Mouse (Mus musculus) neural tube, embryonic 11.5 days (tissue): ENCODE data around the gene Afdn. TPM values are rescaled to one million over a fixed set of nuclear protein-coding genes. Genes with fewer than 3 reads are reported as not detected.

Source experiments
- ATAC-seq: fragments of 200-750 bp; cut with Nextera tagmentation; 2 replicates; pipeline ENCODE4 v1.8.0; 2017; ENCODE audit warnings: moderate number of reproducible peaks, mild to moderate bottlenecking, moderate TSS enrichment, moderate library complexity; ENCODE audit not compliant: insufficient read depth, low FRiP score, low TSS enrichment
- DNase-seq: peaks from one replicate; pipeline ENCODE4 v3.0.0-alpha.2; 2015; ENCODE audit warnings: low spot score
- H3K27ac ChIP-seq: fragments of 300-500 bp; sonication (generic); 2 replicates; pipeline ENCODE4 v1.5.1; 2014; ENCODE audit warnings: low read depth, mild to moderate bottlenecking, low read length
- H3K27me3 ChIP-seq: fragments of 300-500 bp; sonication (generic); 2 replicates; pipeline ENCODE4 v1.6.1; 2014; ENCODE audit warnings: mild to moderate bottlenecking, low read length, mixed read lengths; ENCODE audit not compliant: control insufficient read depth, insufficient read depth
- H3K36me3 ChIP-seq: fragments of 300-500 bp; sonication (generic); 2 replicates; pipeline ENCODE4 v1.6.1; 2014; ENCODE audit warnings: mild to moderate bottlenecking, low read length, moderate library complexity, mixed read lengths; ENCODE audit not compliant: control insufficient read depth, insufficient read depth
- H3K4me1 ChIP-seq: fragments of 300-500 bp; sonication (generic); 2 replicates; pipeline ENCODE4 v1.6.1; 2014; ENCODE audit warnings: low read length, mixed read lengths; ENCODE audit not compliant: control insufficient read depth, insufficient read depth
- H3K4me2 ChIP-seq: fragments of 300-500 bp; sonication (generic); 2 replicates; pipeline ENCODE4 v1.6.1; 2014; ENCODE audit warnings: low read depth, mild to moderate bottlenecking, moderate library complexity
- H3K4me3 ChIP-seq: fragments of 300-500 bp; sonication (generic); 2 replicates; pipeline ENCODE4 v1.5.1; 2014; ENCODE audit warnings: low read depth, low read length
- H3K9ac ChIP-seq: fragments of 300-500 bp; sonication (generic); 2 replicates; pipeline ENCODE4 v1.6.1; 2014; ENCODE audit warnings: mild to moderate bottlenecking, low read length
- H3K9me3 ChIP-seq: fragments of 300-500 bp; sonication (generic); 2 replicates; pipeline ENCODE4 v1.6.1; 2016; ENCODE audit warnings: low read length; ENCODE audit not compliant: control insufficient read depth
- WGBS: fragments of 180-500 bp; shearing (Covaris S2); extraction: QIAGEN DNeasy Blood & Tissue Kit; methylation state at CpG from one replicate; pipeline ENCODE4 v1.1.7; 2014; 5-methylcytosine and 5-hydroxymethylcytosine counted together
- polyA plus RNA-seq: library from polyadenylated mRNA; unstranded; fragments of >200 nt; fragmentation: Nextera tagmentation; extraction: Ambion mirVana; gene quantifications from 2 replicates; pipeline ENCODE4 v1.2.1, GENCODE M21; 2014

Gene Afdn
- polyA plus RNA-seq: 90.1 and 95.5 TPM in 2 replicates

DNA sequence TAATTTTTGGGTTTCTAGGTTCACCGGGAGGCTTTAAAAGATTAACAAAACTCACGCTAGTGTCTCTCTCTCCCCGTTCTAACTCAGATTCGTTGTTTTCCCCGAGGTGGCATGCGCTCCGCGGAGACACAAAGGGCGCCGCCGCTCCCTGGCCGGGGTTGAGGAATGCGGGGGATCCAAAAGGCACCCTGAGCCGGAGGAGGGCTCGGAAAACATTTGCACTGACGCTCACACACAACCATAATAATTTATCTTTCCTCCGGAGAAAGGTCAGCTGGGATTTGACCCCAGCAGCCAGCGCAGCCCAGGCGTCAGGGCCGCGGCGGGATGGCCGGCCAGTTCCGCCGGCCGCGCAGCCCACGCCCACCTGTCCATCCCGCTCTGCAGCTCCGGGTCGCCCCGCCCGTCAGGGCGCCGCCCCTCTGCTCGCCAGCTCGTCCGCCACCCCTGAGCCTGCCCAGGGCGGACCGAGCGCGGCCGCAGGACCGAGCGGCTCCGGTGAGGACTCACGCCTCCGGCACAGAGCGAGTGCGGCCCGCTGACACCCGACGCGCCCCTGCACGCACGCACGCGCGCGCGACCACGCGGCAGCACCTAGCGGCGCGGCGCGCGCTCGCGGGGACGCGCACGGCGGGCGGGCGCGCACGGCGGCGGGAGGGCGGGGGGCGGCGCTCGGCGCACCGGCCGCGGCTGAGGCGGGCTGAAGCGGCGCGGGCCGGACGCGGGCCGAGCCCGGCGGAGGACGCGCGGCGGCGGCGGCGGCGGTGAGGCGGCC, at the start of gene Afdn:
Afdn (plus strand) TSS at position 687 of the 775 bp plus-strand sequence.
- Histone ChIP-seq H3K36me3 (no peaks in the 10 kb centered on the region; the same call in 1 of the 2 replicates), H3K27ac (peak within 1 kb of the TSS; percentile 92), H3K9me3 (no peaks in the 10 kb centered on the region), H3K27me3 (no peaks in the 10 kb centered on the region), H3K4me1 (peaks cover 4% of the 10 kb centered on the region; the same call in 1 of the 2 replicates), H3K4me2 (peak within 1 kb of the TSS; percentile 100), H3K4me3 (peak within 1 kb of the TSS; percentile 99), H3K9ac (peak within 1 kb of the TSS; percentile 89)
- peak; percentile 91 for DNase-seq
- ATAC-seq: peak; percentile 89
- under 1% methylated on average over 62 of the region's 108 CpGs for WGBS

DNA sequence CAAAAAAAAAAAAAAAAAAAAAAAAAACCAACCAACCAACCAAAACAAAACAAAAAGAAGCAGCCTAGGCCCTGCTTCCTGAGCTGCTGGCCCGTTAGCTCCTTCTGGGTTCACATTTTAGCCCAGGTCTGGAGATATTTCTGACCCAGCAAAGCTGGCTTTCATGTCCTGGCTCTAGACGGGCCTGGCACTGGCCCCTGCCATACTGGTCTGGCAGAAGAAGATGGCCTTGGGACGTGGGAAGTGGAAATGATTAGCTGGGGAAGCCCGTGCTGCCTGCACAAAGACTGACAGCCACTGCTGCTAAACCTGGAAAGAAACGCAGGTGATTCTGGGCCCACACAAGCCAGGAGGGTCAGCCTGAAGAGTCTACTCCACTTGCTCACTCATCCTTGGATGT, 49.2 kb upstream of the Afdn start:
- H3K27me3 ChIP-seq: no peaks in the 10 kb centered on the region
- DNase-seq (no peak), ATAC-seq (no peak)
- no peaks in the 10 kb centered on the region for H3K4me1 ChIP-seq
- H3K9ac ChIP-seq: no peak overlapping the region
- 82% methylated on average over 5 of the region's 5 CpGs for WGBS
- H3K9me3 ChIP-seq: no peaks in the 10 kb centered on the region
- no peak overlapping the region for H3K4me3 ChIP-seq
- no peak overlapping the region for H3K4me2 ChIP-seq
- H3K27ac ChIP-seq: no peak overlapping the region
- H3K36me3 ChIP-seq: no peaks in the 10 kb centered on the region

DNA sequence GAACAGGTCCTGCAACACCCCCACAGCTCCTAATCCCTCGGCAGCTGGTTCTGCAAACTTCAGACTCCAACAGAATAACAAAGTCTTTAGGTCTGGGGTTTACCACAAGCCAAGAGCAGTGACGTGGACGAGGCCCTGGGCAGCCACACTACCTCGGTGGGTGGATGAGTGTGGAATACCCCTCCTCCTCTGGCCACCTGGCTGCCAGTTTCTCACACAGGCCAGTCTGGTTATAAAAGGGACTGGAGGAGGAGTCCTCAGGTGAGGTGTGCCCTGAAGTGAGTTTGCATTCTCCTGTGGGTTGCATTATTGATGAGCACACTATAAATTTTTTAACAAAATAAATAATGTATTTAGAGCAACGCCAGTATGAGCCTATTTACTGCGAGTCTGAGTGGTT, 48.2 kb upstream of the Afdn start:
- 81% methylated on average over 6 of the region's 6 CpGs for WGBS
- Histone ChIP-seq H3K36me3 (no peaks in the 10 kb centered on the region), H3K27me3 (no peaks in the 10 kb centered on the region), H3K9ac (no peak overlapping the region), H3K4me1 (no peaks in the 10 kb centered on the region), H3K4me2 (no peak overlapping the region), H3K9me3 (no peaks in the 10 kb centered on the region), H3K27ac (no peak overlapping the region), H3K4me3 (no peak overlapping the region)
- ATAC-seq: no peak
- DNase-seq: no peak

- 90% methylated on average over 3 of the region's 3 CpGs for WGBS
- no peak overlapping the region for H3K4me3 ChIP-seq
- H3K36me3 ChIP-seq: no peaks in the 10 kb centered on the region
- DNase-seq (no peak), ATAC-seq (no peak)
- no peak overlapping the region for H3K9ac ChIP-seq
- H3K4me1 ChIP-seq: no peaks in the 10 kb centered on the region
- H3K9me3 ChIP-seq: no peaks in the 10 kb centered on the region
- no peak overlapping the region for H3K27ac ChIP-seq
- H3K4me2 ChIP-seq: no peak overlapping the region
- no peaks in the 10 kb centered on the region for H3K27me3 ChIP-seq
These were observed 47.8 kb upstream of the Afdn start for GRCm38 (mm10) chr17:13712518-13712917.

GRCm38 (mm10) chr17:13714128-13714527, 46.2 kb upstream of the Afdn start:
- Histone ChIP-seq H3K4me3 (no peak overlapping the region), H3K4me2 (no peak overlapping the region), H3K27me3 (no peaks in the 10 kb centered on the region), H3K9me3 (no peaks in the 10 kb centered on the region), H3K4me1 (no peaks in the 10 kb centered on the region), H3K27ac (no peak overlapping the region), H3K9ac (no peak overlapping the region), H3K36me3 (no peaks in the 10 kb centered on the region)
- ATAC-seq (no peak), DNase-seq (no peak)
- 92% methylated on average over 4 of the region's 4 CpGs for WGBS

GRCm38 (mm10) chr17:13714654-13715053, 45.7 kb upstream of the Afdn start:
- H3K9ac ChIP-seq: no peak overlapping the region
- H3K4me2 ChIP-seq: no peak overlapping the region
- no peak overlapping the region for H3K4me3 ChIP-seq
- H3K9me3 ChIP-seq: no peaks in the 10 kb centered on the region
- DNase-seq (no peak), ATAC-seq (no peak)
- H3K27ac ChIP-seq: no peak overlapping the region
- 72% methylated on average over 4 of the region's 4 CpGs for WGBS
- H3K36me3 ChIP-seq: no peaks in the 10 kb centered on the region
- H3K27me3 ChIP-seq: no peaks in the 10 kb centered on the region
- H3K4me1 ChIP-seq: no peaks in the 10 kb centered on the region

- Histone ChIP-seq H3K36me3 (no peaks in the 10 kb centered on the region), H3K4me1 (no peaks in the 10 kb centered on the region), H3K27ac (no peak overlapping the region), H3K9ac (no peak overlapping the region), H3K27me3 (no peaks in the 10 kb centered on the region), H3K4me2 (no peak overlapping the region), H3K4me3 (no peak overlapping the region), H3K9me3 (no peaks in the 10 kb centered on the region)
- 81% methylated on average over 9 of the region's 9 CpGs for WGBS
- no peak for DNase-seq
- no peak for ATAC-seq
These were observed 44.8 kb upstream of the Afdn start for GRCm38 (mm10) chr17:13715511-13715910.

GRCm38 (mm10) chr17:13716336-13716735, 44.0 kb upstream of the Afdn start:
- no peak overlapping the region for H3K9ac ChIP-seq
- ATAC-seq: no peak
- no peak for DNase-seq
- no peak overlapping the region for H3K4me3 ChIP-seq
- H3K36me3 ChIP-seq: no peaks in the 10 kb centered on the region
- H3K4me1 ChIP-seq: no peaks in the 10 kb centered on the region
- H3K27ac ChIP-seq: no peak overlapping the region
- H3K4me2 ChIP-seq: no peak overlapping the region
- 87% methylated on average over 6 of the region's 6 CpGs for WGBS
- no peaks in the 10 kb centered on the region for H3K27me3 ChIP-seq
- H3K9me3 ChIP-seq: no peaks in the 10 kb centered on the region

DNA sequence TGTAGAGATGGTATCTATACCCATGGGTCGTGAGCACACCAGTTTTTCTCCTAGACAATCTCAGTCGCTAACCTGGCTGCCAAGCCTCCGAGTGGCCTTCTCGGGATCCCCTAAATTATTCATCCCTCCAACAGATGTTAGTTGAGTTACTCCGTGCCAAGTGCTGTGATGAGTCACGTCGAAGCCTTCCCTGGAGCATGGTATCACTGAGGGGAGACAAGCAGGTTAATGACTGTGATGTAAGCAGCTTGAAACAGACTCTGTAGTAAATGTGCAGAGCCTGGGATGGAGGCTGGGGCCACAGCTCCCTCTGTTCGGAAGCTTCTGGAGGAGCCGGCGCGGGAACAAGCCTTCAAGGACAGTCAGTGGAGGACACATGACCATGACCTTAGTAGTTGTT, 42.9 kb upstream of the Afdn start:
- WGBS: 93% methylated on average over 11 of the region's 11 CpGs
- Histone ChIP-seq H3K4me2 (no peak overlapping the region), H3K9ac (no peak overlapping the region), H3K9me3 (no peaks in the 10 kb centered on the region), H3K27ac (no peak overlapping the region), H3K4me1 (no peaks in the 10 kb centered on the region), H3K4me3 (no peak overlapping the region), H3K27me3 (no peaks in the 10 kb centered on the region), H3K36me3 (no peaks in the 10 kb centered on the region)
- no peak for DNase-seq
- ATAC-seq: no peak
